Mouse (Mus musculus): ENCODE measurements around the gene Cox10. TPM values are rescaled to one million over a fixed set of nuclear protein-coding genes. Genes with fewer than 3 reads are reported as not detected.
A peak's percentile ranks its signal among the peaks of the same experiment; 100 is the strongest.

The Cox10 gene
- polyA plus RNA-seq, 1 experiment from 2014 or later: 31.2 TPM

GRCm38 (mm10) chr11:64076212-64076611 lies 3.1 kb downstream of the Cox10 start:
- no peaks in the 10 kb centered on the region for H3K27me3 ChIP-seq (replicated peaks; ENCODE audit: low read depth, poor library complexity, severe bottlenecking)
- H3K4me1 ChIP-seq: peaks cover 21% of the 10 kb centered on the region
- DNase-seq (ENCODE audit: low spot score): no peak
- no peak overlapping the region for H3K4me3 ChIP-seq
- H3K27ac ChIP-seq (replicated peaks): no peak overlapping the region
- WGBS: 93% methylated on average over 4 of the region's 4 CpGs
- H3K9me3 ChIP-seq: no peaks in the 10 kb centered on the region
- peaks cover 14% of the 10 kb centered on the region; the same call in 1 of the 2 replicates for H3K36me3 ChIP-seq (replicated peaks)

DNA sequence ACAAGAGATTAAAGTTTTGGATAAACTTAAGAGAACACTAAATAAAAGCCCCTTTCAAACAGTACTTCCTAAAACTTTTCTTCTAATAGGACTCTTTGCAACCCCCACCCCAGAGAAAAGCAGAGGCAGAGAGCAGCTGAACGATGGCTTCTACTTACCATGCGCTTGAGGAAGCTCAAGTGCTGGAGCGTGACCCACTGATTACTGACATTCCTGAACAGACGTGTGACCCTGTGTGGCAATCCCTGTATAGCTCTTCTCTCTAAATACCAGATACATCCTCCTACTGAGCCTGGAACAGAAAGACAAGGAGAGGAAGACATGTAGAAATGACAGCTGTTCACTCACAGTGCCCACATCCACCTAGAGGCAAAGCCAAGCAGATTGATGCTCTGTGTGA lies 5.9 kb downstream of the Cox10 start:
- DNase-seq (ENCODE audit: low spot score): no peak
- Histone ChIP-seq H3K27ac (replicated peaks) (no peak overlapping the region), H3K36me3 (replicated peaks) (peaks cover 41% of the 10 kb centered on the region), H3K27me3 (replicated peaks; ENCODE audit: low read depth, poor library complexity, severe bottlenecking) (no peaks in the 10 kb centered on the region), H3K9me3 (no peaks in the 10 kb centered on the region), H3K4me1 (peaks cover 4% of the 10 kb centered on the region), H3K4me3 (no peak overlapping the region)
- WGBS: 79% methylated on average over 4 of the region's 4 CpGs

DNA sequence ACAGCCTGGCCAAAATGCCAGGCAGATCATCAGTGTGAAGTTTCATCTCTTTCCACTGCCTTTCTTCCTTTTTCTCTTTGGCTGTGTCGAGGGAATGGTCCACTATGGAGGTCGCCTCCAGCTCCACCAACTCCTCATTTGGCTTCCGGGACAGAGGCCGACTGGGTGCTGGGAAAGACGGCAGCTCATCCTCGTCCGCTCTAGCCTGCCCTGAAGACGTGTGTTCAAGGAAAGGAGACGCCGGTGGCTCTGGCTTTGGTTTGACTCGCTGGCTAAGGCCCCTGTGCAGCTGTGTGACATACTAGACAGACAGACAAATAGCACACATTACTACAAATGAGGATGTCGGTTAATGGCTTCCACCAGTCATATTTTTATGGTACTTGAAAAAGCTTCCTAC lies 7.7 kb downstream of the Cox10 start:
- Histone ChIP-seq H3K4me1 (no peaks in the 10 kb centered on the region), H3K36me3 (replicated peaks) (peaks cover 57% of the 10 kb centered on the region), H3K9me3 (no peaks in the 10 kb centered on the region), H3K4me3 (no peak overlapping the region), H3K27ac (replicated peaks) (no peak overlapping the region), H3K27me3 (replicated peaks; ENCODE audit: low read depth, poor library complexity, severe bottlenecking) (no peaks in the 10 kb centered on the region)
- 92% methylated on average over 12 of the region's 12 CpGs for WGBS
- no peak for DNase-seq (ENCODE audit: low spot score)

DNA sequence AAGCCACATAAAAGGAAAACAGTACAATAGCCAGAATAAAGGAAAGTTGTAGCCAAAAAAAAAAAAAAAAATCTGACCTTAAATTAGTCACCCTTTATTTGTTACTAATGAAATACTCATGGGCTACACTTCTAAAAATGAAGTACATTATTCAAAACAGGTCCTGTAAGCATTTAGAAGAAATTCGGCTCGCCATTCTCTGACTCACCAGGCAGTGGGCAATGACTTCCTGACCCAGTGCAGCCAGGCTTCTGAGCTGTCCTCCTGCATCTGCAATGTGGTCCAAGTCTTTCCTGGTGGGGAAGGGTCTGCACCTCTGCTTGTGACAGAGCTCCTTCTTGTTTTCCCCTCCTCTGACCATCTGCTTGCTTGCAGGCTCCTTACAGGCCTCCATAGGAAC lies 13.3 kb downstream of the Cox10 start:
- Histone ChIP-seq H3K4me3 (no peak overlapping the region), H3K27me3 (replicated peaks; ENCODE audit: low read depth, poor library complexity, severe bottlenecking) (no peaks in the 10 kb centered on the region), H3K27ac (replicated peaks) (no peak overlapping the region), H3K9me3 (no peaks in the 10 kb centered on the region), H3K36me3 (replicated peaks) (peaks cover 52% of the 10 kb centered on the region), H3K4me1 (peaks cover 3% of the 10 kb centered on the region; the same call in 1 of the 2 replicates)
- 81% methylated on average over 2 of the region's 2 CpGs for WGBS
- DNase-seq (ENCODE audit: low spot score): no peak

GRCm38 (mm10) chr11:64063130-64063529 lies 16.1 kb downstream of the Cox10 start:
- Histone ChIP-seq H3K4me3 (no peak overlapping the region), H3K4me1 (peaks cover 3% of the 10 kb centered on the region; the same call in 1 of the 2 replicates), H3K36me3 (replicated peaks) (peaks cover 46% of the 10 kb centered on the region), H3K9me3 (no peaks in the 10 kb centered on the region), H3K27ac (replicated peaks) (no peak overlapping the region), H3K27me3 (replicated peaks; ENCODE audit: low read depth, poor library complexity, severe bottlenecking) (no peaks in the 10 kb centered on the region)
- DNase-seq (ENCODE audit: low spot score): no peak
- WGBS: 77% methylated on average over 3 of the region's 3 CpGs

DNA sequence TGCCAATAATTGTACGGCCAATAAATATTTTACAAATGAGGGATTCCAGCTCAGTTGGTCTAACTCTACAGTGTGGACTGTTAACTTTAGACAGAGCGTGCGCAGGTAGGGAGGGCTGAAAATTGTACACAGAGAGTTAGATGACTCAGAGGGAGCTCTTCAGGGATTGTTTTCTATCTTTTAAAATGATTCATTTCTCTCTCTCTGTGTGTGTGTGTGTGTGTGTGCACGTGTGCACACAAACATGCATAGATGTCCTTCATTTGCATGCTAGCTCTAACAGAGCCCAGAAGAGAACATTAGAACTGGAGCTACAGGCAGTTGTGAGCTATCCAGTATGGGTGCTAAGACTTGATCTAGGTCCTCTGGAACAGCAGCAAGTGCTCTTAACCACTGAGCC lies 17.0 kb downstream of the Cox10 start:
- DNase-seq (ENCODE audit: low spot score): no peak
- peaks cover 46% of the 10 kb centered on the region for H3K36me3 ChIP-seq (replicated peaks)
- H3K9me3 ChIP-seq: no peaks in the 10 kb centered on the region
- no peaks in the 10 kb centered on the region for H3K27me3 ChIP-seq (replicated peaks; ENCODE audit: low read depth, poor library complexity, severe bottlenecking)
- H3K27ac ChIP-seq (replicated peaks): no peak overlapping the region
- H3K4me3 ChIP-seq: no peak overlapping the region
- WGBS: 94% methylated on average over 4 of the region's 4 CpGs
- peaks cover 3% of the 10 kb centered on the region; the same call in 1 of the 2 replicates for H3K4me1 ChIP-seq

- Histone ChIP-seq H3K4me3 (no peak overlapping the region), H3K4me1 (no peaks in the 10 kb centered on the region), H3K27me3 (replicated peaks; ENCODE audit: low read depth, poor library complexity, severe bottlenecking) (no peaks in the 10 kb centered on the region; the same call in 1 of the 2 replicates)
These were observed 20.0 kb downstream of the Cox10 start for GRCm38 (mm10) chr11:64059305-64059704.

GRCm38 (mm10) chr11:64058474-64058873 lies 20.8 kb downstream of the Cox10 start:
- 92% methylated on average over 3 of the region's 3 CpGs for WGBS
- Histone ChIP-seq H3K4me1 (no peaks in the 10 kb centered on the region), H3K9me3 (no peaks in the 10 kb centered on the region)

More at GRCm38 (mm10) chr11:64059305-64059704, 20.0 kb downstream of the Cox10 start:
- no peaks in the 10 kb centered on the region for H3K9me3 ChIP-seq
- WGBS: 93% methylated on average over 2 of the region's 2 CpGs
- no peak for DNase-seq (ENCODE audit: low spot score)
- no peak overlapping the region for H3K27ac ChIP-seq (replicated peaks)
- H3K36me3 ChIP-seq (replicated peaks): peaks cover 37% of the 10 kb centered on the region

GRCm38 (mm10) chr11:64053371-64053770 lies 25.9 kb downstream of the Cox10 start:
- peaks cover 24% of the 10 kb centered on the region for H3K4me1 ChIP-seq
- H3K9me3 ChIP-seq: no peaks in the 10 kb centered on the region
- H3K27me3 ChIP-seq (replicated peaks; ENCODE audit: low read depth, poor library complexity, severe bottlenecking): peaks cover 11% of the 10 kb centered on the region; the same call in 1 of the 2 replicates
- no peak overlapping the region for H3K4me3 ChIP-seq
- WGBS: 71% methylated on average over 5 of the region's 5 CpGs
- H3K36me3 ChIP-seq (replicated peaks): peaks cover 17% of the 10 kb centered on the region
- no peak overlapping the region for H3K27ac ChIP-seq (replicated peaks)
- DNase-seq (ENCODE audit: low spot score): no peak

More at GRCm38 (mm10) chr11:64058474-64058873, 20.8 kb downstream of the Cox10 start:
- no peak for DNase-seq (ENCODE audit: low spot score)
- no peak overlapping the region for H3K4me3 ChIP-seq
- H3K27ac ChIP-seq (replicated peaks): no peak overlapping the region
- peaks cover 36% of the 10 kb centered on the region for H3K36me3 ChIP-seq (replicated peaks)
- H3K27me3 ChIP-seq (replicated peaks; ENCODE audit: low read depth, poor library complexity, severe bottlenecking): no peaks in the 10 kb centered on the region; the same call in 1 of the 2 replicates

GRCm38 (mm10) chr11:64051195-64051968 lies 27.9 kb downstream of the Cox10 start:
- Histone ChIP-seq H3K36me3 (replicated peaks) (peaks cover 6% of the 10 kb centered on the region; the same call in 1 of the 2 replicates), H3K27me3 (replicated peaks; ENCODE audit: low read depth, poor library complexity, severe bottlenecking) (peaks cover 27% of the 10 kb centered on the region; the same call in 1 of the 2 replicates), H3K4me1 (peaks cover 24% of the 10 kb centered on the region), H3K4me3 (no peak overlapping the region), H3K27ac (replicated peaks) (no peak overlapping the region), H3K9me3 (no peaks in the 10 kb centered on the region)
- DNase-seq (ENCODE audit: low spot score): peak; percentile 14
- WGBS: 73% methylated on average over 9 of the region's 9 CpGs

DNA sequence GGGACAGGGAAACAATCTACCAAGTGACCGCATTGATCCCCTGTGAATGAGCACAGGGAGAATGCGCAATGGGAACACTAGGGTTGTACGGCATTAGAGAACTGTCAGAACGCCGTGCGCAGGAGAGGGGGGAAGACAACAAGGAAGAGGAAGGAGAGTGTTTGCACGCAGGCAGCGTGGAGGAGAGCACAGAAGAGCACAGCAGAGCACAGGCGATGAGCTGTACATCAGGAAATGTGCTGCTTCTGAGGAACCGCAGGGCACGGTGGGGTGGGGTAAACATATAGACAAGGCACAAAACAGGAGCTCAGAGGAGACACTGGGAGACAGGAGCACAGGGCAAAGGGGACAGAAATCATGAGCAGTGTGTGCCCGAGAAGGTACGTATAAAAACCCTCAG lies 31.8 kb downstream of the Cox10 start:
- peaks cover 34% of the 10 kb centered on the region; the same call in 1 of the 2 replicates for H3K27me3 ChIP-seq (replicated peaks; ENCODE audit: low read depth, poor library complexity, severe bottlenecking)
- WGBS: 91% methylated on average over 13 of the region's 13 CpGs
- no peak for DNase-seq (ENCODE audit: low spot score)
- H3K4me3 ChIP-seq: no peak overlapping the region
- H3K27ac ChIP-seq (replicated peaks): 0 out of 2 replicates have a peak overlapping the region, but pooled peaks have one; percentile 19
- peaks cover 19% of the 10 kb centered on the region for H3K4me1 ChIP-seq
- H3K36me3 ChIP-seq (replicated peaks): peaks cover 16% of the 10 kb centered on the region
- H3K9me3 ChIP-seq: no peaks in the 10 kb centered on the region

- peaks cover 32% of the 10 kb centered on the region; the same call in 1 of the 2 replicates for H3K27me3 ChIP-seq (replicated peaks; ENCODE audit: low read depth, poor library complexity, severe bottlenecking)
- no peak for DNase-seq (ENCODE audit: low spot score)
- WGBS: 91% methylated on average over 4 of the region's 4 CpGs
- peaks cover 20% of the 10 kb centered on the region for H3K36me3 ChIP-seq (replicated peaks)
- H3K4me3 ChIP-seq: no peak overlapping the region
- no peaks in the 10 kb centered on the region for H3K9me3 ChIP-seq
- no peak overlapping the region for H3K27ac ChIP-seq (replicated peaks)
- peaks cover 13% of the 10 kb centered on the region for H3K4me1 ChIP-seq
These were observed 34.2 kb downstream of the Cox10 start for GRCm38 (mm10) chr11:64045041-64045440.

DNA sequence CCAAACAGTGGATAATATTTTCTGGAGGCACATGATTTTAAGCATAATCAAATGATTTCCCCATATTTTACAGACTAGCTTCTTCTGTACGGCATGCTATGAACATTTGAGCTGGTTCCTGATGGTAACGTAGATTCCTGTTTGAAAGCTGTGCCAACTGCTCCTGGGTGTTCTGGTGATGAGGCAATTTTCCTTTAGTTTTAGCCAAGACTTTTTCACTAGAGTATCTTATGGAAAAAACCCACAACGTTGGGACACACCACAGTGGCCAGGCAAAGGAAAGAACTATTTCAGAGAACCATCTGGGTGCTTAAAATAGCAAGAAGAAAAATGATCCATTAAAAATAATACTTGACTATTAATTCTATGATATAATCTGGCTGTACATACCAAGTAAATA lies 35.2 kb downstream of the Cox10 start:
- DNase-seq (ENCODE audit: low spot score): no peak
- H3K36me3 ChIP-seq (replicated peaks): peaks cover 20% of the 10 kb centered on the region
- WGBS: 93% methylated on average over 3 of the region's 3 CpGs
- peaks cover 17% of the 10 kb centered on the region for H3K4me1 ChIP-seq
- peaks cover 30% of the 10 kb centered on the region; the same call in 1 of the 2 replicates for H3K27me3 ChIP-seq (replicated peaks; ENCODE audit: low read depth, poor library complexity, severe bottlenecking)
- H3K4me3 ChIP-seq: no peak overlapping the region
- no peak overlapping the region for H3K27ac ChIP-seq (replicated peaks)
- H3K9me3 ChIP-seq: no peaks in the 10 kb centered on the region
